Mouse (Mus musculus) MEL (cell line): Measurements from ENCODE around the gene Kpnb1. TPM values are rescaled to one million over a fixed set of nuclear protein-coding genes. Genes with fewer than 3 reads are reported as not detected.

Source experiments
- DNase-seq: peaks from one replicate; pipeline ENCODE4 v3.0.0; 2011; ENCODE audit warnings: low read depth, low spot score
- H3K27ac ChIP-seq: 2 replicates; pipeline ENCODE4 v1.5.1; 2012; ENCODE audit warnings: low read depth, mild to moderate bottlenecking, control low read depth, low read length, moderate library complexity; ENCODE audit not compliant: control insufficient read depth
- H3K27me3 ChIP-seq, 2 experiments: fragments of 150-350 bp in 1 of 2; sonication (generic) in 1 of 2; 2 replicates each; pipeline ENCODE4 v1.6.1; 2012; ENCODE audit warnings: low read length in 2 of 2, mild to moderate bottlenecking in 2 of 2, improper control_type of control experiment in 1 of 2, moderate library complexity in 1 of 2; ENCODE audit not compliant: insufficient read depth in 2 of 2, control insufficient read depth in 1 of 2
- H3K36me3 ChIP-seq, 2 experiments: 2 replicates each; pipeline ENCODE4 v1.6.1; 2012 to 2014; ENCODE audit warnings: low read length in 2 of 2, improper control_type of control experiment in 1 of 2, inconsistent platforms in 1 of 2, mild to moderate bottlenecking in 1 of 2; ENCODE audit not compliant: insufficient read depth in 2 of 2, control insufficient read depth in 1 of 2
- H3K4me1 ChIP-seq, 2 experiments: fragments of 150-350 bp in 1 of 2; sonication (generic) in 1 of 2; 2 replicates each; pipeline ENCODE4 v1.6.1; 2012; ENCODE audit warnings: low read length in 2 of 2, improper control_type of control experiment in 1 of 2, mild to moderate bottlenecking in 1 of 2; ENCODE audit not compliant: insufficient read depth in 2 of 2, control insufficient read depth in 1 of 2
- H3K4me3 ChIP-seq, 2 experiments: fragments of 150-350 bp in 1 of 2; sonication (generic) in 1 of 2; 2 replicates each; pipeline ENCODE4 v1.5.1; 2012; ENCODE audit warnings: low read depth in 2 of 2, low read length in 2 of 2, mild to moderate bottlenecking in 2 of 2, moderate library complexity in 2 of 2, control low read depth in 1 of 2, improper control_type of control experiment in 1 of 2; ENCODE audit not compliant: control insufficient read depth in 1 of 2, insufficient read depth in 1 of 2
- H3K79me2 ChIP-seq: 2 replicates; pipeline ENCODE4 v1.6.1; 2012; ENCODE audit warnings: mild to moderate bottlenecking, low read length, moderate library complexity; ENCODE audit not compliant: control insufficient read depth, poor library complexity, insufficient read depth
- H3K9ac ChIP-seq: 2 replicates; pipeline ENCODE4 v1.6.1; 2012; ENCODE audit warnings: low read depth, mild to moderate bottlenecking, control low read depth, low read length, moderate library complexity; ENCODE audit not compliant: control insufficient read depth, poor library complexity, severe bottlenecking
- H3K9me3 ChIP-seq: fragments of 150-350 bp; sonication (generic); replicated peaks from 2 replicates; pipeline ENCODE4 v1.6.1; 2012; ENCODE audit warnings: mild to moderate bottlenecking, low read length, improper control_type of control experiment, moderate library complexity; ENCODE audit not compliant: insufficient read depth
- CHD2 ChIP-seq: IDR thresholded peaks from 2 replicates; pipeline ENCODE4 v1.6.1; 2011; ENCODE audit warnings: low read length, improper control_type of control experiment
- ELF1 ChIP-seq: IDR thresholded peaks from 2 replicates; pipeline ENCODE4 v1.6.1; 2014; ENCODE audit warnings: low read depth, mild to moderate bottlenecking, inconsistent platforms, low read length, improper control_type of control experiment, moderate library complexity
- ETS1 ChIP-seq: IDR thresholded peaks from 2 replicates; pipeline ENCODE4 v1.6.1; 2012; ENCODE audit warnings: low read depth, mild to moderate bottlenecking, inconsistent platforms, low read length, improper control_type of control experiment, moderate library complexity
- GATA1 ChIP-seq: IDR thresholded peaks from 2 replicates; pipeline ENCODE4 v1.6.1; 2011; ENCODE audit warnings: low read depth, low read length, improper control_type of control experiment
- JUND ChIP-seq: IDR thresholded peaks from 2 replicates; pipeline ENCODE4 v1.6.1; 2011; ENCODE audit warnings: low read depth, mild to moderate bottlenecking, improper control_type of control experiment, low read length
- KAT2A ChIP-seq: conservative IDR thresholded peaks from 2 replicates; pipeline ENCODE4 v1.6.1; 2012; ENCODE audit warnings: low read depth, low read length, improper control_type of control experiment, inconsistent platforms
- MAX ChIP-seq: IDR thresholded peaks from 2 replicates; pipeline ENCODE4 v1.6.1; 2011; ENCODE audit warnings: low read length, improper control_type of control experiment
- MYC ChIP-seq: IDR thresholded peaks from 2 replicates; pipeline ENCODE4 v1.6.1; 2011; ENCODE audit warnings: low read depth, mild to moderate bottlenecking, low read length, improper control_type of control experiment, moderate library complexity
- POLR2A ChIP-seq, 2 experiments: IDR thresholded peaks; 2 replicates each; pipeline ENCODE4 v1.6.1; 2011 to 2012; ENCODE audit warnings: low read length in 2 of 2, mild to moderate bottlenecking in 2 of 2, control low read depth in 1 of 2, improper control_type of control experiment in 1 of 2, low read depth in 1 of 2, moderate library complexity in 1 of 2; ENCODE audit not compliant: control insufficient read depth in 1 of 2, insufficient read depth in 1 of 2, poor library complexity in 1 of 2
- RAD21 ChIP-seq: IDR thresholded peaks from 2 replicates; pipeline ENCODE4 v1.6.1; 2011; ENCODE audit warnings: mild to moderate bottlenecking, low read depth, low read length, improper control_type of control experiment
- SIN3A ChIP-seq: IDR thresholded peaks from 2 replicates; pipeline ENCODE4 v1.6.1; 2012; ENCODE audit warnings: low read length, improper control_type of control experiment, inconsistent platforms
- SMC3 ChIP-seq: IDR thresholded peaks from 2 replicates; pipeline ENCODE4 v1.6.1; 2011; ENCODE audit warnings: low read depth, low read length, improper control_type of control experiment
- TBP ChIP-seq: IDR thresholded peaks from 2 replicates; pipeline ENCODE4 v1.8.0; 2011; ENCODE audit warnings: low read depth, low read length, improper control_type of control experiment
- USF2 ChIP-seq, 2 experiments: IDR thresholded peaks; 2 replicates each; pipeline ENCODE4 v1.6.1; 2011 to 2012; ENCODE audit warnings: improper control_type of control experiment in 2 of 2, low read length in 2 of 2, borderline replicate concordance in 1 of 2, inconsistent platforms in 1 of 2, low read depth in 1 of 2, mild to moderate bottlenecking in 1 of 2; ENCODE audit not compliant: insufficient read depth in 1 of 2
- ZMIZ1 ChIP-seq: IDR thresholded peaks from 2 replicates; pipeline ENCODE4 v1.6.1; 2012; ENCODE audit warnings: low read depth, mild to moderate bottlenecking, inconsistent platforms, low read length, improper control_type of control experiment, moderate library complexity
- polyA plus RNA-seq, 2 experiments: library from polyadenylated mRNA; stranded (reverse) in 1 of 2; unstranded in 1 of 2; fragments of >175 nt in 1 of 2; fragments of >200 nt in 1 of 2; gene quantifications; 2 replicates each; pipeline versions ENCODE4 v1.2.1 to v1.2.4; 2012; ENCODE audit warnings: low replicate concordance in 2 of 2, low read depth in 1 of 2; ENCODE audit not compliant: insufficient read length in 2 of 2, insufficient read depth in 1 of 2, missing spikeins in 1 of 2
- total RNA-seq: library from RNA; depleted of rRNA; stranded (reverse); fragments of 300-350 nt; gene quantifications from 2 replicates; pipeline ENCODE4 v1.2.3, GENCODE M21; 2012

Gene Kpnb1
- total and polyA plus RNA-seq, 3 experiments = 237 to 463 (median 275) TPM

- Histone ChIP-seq H3K36me3 (peaks cover 2 to 3% of the 10 kb centered on the region in 2 experiments; a peak in 1 of 4 replicates), H3K9ac (no peak overlapping the region), H3K4me3 (no peak overlapping the region), H3K27ac (no peak overlapping the region), H3K27me3 (no peaks in the 10 kb centered on the region), H3K79me2 (peaks cover 3% of the 10 kb centered on the region; the same call in 1 of the 2 replicates), H3K4me1 (peaks cover 5 to 16% of the 10 kb centered on the region in 2 experiments; a peak in 2 of 4 replicates), H3K9me3 (no peaks in the 10 kb centered on the region)
- DNase-seq = no peak
- no peak for TF ChIP-seq TBP
These were observed 42.4 kb downstream of the Kpnb1 start for GRCm38 (mm10) chr11:97145320-97145719.

GRCm38 (mm10) chr11:97143196-97143900, 44.3 kb downstream of the Kpnb1 start:
- Histone ChIP-seq H3K36me3 (0 out of 4 replicates have a peak, but pooled peaks cover 0 to 2% of the 10 kb centered on the region in 2 experiments), H3K79me2 (no peaks in the 10 kb centered on the region), H3K27ac (no peak overlapping the region), H3K9ac (no peak overlapping the region), H3K4me3 (no peak overlapping the region), H3K4me1 (peaks cover 0 to 7% of the 10 kb centered on the region in 2 experiments; a peak in 1 of 4 replicates), H3K9me3 (no peaks in the 10 kb centered on the region), H3K27me3 (no peaks in the 10 kb centered on the region)
- no peak for DNase-seq
- TF ChIP-seq USF2 (IDR thresholded peaks at IDR 0.05; ENCODE audit: borderline replicate concordance in 1 of 2, insufficient read depth in 1 of 2, low read depth in 1 of 2, low read length in 2 of 2) (no peak), GATA1 (no peak), ELF1 (no peak), MAX (no peak), SIN3A (no peak), POLR2A (IDR thresholded peaks at IDR 0.05; ENCODE audit: control insufficient read depth in 1 of 2, insufficient read depth in 1 of 2, low read depth in 1 of 2, low read length in 2 of 2, poor library complexity in 1 of 2) (no peak), ETS1 (no peak), CHD2 (no peak), ZMIZ1 (no peak)

DNA sequence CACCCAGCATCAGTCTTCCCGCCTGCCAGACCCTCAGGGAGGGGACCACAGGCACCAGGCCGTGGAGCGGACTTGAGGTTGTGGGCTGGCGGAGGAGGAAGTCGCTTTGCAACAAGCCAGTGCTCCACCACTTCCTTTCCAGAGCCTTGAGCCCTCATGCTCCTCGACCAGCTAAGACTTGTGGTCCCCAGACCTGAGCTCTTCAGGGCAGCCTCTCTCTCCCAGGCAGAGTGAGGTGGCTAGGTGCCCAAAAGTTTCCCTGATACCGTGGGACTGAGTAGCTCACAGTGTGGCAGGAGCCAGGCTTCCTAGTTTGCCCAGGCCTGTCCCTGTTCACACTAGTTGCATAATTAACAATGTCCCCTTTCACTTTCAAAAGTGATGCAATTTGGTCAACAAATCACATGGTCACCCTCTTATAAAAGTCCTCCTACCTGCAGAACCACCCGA, 45.5 kb downstream of the Kpnb1 start:
- Histone ChIP-seq H3K79me2 (no peaks in the 10 kb centered on the region), H3K9me3 (no peaks in the 10 kb centered on the region), H3K9ac (no peak overlapping the region), H3K27me3 (no peaks in the 10 kb centered on the region), H3K4me3 (no peak overlapping the region), H3K27ac (no peak overlapping the region), H3K4me1 (peaks cover 0 to 5% of the 10 kb centered on the region in 2 experiments; a peak in 1 of 4 replicates), H3K36me3 (peaks cover 0 to 4% of the 10 kb centered on the region in 2 experiments; a peak in 1 of 4 replicates)
- TF ChIP-seq MYC = no peak
- TF ChIP-seq RAD21 = no peak
- no peak for TF ChIP-seq MAX
- no peak for TF ChIP-seq SMC3
- no peak for TF ChIP-seq JUND
- no peak for TF ChIP-seq ZMIZ1
- no peak for TF ChIP-seq KAT2A
- no peak for TF ChIP-seq ETS1
- no peak for TF ChIP-seq POLR2A (IDR thresholded peaks at IDR 0.05; ENCODE audit: control insufficient read depth in 1 of 2, insufficient read depth in 1 of 2, low read depth in 1 of 2, low read length in 2 of 2, poor library complexity in 1 of 2)
- no peak for DNase-seq
